Mouse (Mus musculus) hindlimb bud, embryonic 11.5 days (tissue): ENCODE results near the gene Gsto2.

ENCODE experiments used
- DNase-seq: peaks from one replicate; pipeline ENCODE4 v3.0.0-alpha.2; 2012; ENCODE audit warnings: low read depth, low spot score; ENCODE audit errors: extremely low spot score

Gsto2 gene

DNA sequence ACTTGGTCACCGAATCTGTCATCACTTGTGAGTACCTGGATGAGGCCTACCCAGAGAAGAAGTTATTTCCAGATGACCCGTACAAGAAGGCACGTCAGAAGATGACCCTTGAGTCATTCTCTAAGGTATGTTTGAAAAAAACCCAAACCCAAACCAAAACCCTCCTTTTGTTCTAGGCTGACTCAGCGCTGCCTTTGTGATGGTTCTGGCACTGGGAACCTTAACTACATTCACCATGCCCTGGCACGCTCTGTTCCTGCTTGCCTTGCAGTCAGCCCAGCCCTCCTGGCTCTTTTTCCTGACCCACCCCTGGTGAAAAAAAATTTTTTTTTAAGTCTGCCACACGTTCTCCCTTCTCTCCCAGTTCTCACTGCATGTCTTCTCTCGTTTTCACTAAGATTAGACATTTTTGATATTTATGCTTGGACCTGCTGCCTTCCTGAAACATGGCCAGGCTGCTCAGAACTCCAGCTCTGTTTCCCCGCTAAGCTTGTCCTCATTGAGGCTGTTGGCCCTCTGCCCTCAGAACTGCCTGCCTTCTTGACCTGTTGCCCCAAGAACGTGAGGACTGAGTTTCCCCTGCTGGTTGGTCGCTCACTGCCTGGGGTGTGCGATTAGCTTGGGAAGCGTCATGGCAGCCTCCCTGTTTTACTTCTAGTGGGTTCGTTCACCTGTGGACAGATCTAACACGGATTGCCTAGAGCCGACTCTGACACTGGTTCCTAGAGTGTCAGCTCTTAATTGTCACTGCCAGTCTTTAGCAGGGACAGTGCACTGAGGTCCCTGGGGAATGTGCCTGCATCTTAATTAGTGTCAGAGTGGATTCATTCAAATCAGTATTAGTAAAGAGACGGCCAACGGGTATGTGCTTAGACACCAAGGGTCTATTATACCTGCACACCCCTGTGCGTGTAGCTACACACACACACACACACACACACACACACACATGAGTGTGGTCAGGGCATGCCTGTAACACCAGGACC lies 7.1 kb upstream of the Gsto2 start:
- no peak for DNase-seq

DNA sequence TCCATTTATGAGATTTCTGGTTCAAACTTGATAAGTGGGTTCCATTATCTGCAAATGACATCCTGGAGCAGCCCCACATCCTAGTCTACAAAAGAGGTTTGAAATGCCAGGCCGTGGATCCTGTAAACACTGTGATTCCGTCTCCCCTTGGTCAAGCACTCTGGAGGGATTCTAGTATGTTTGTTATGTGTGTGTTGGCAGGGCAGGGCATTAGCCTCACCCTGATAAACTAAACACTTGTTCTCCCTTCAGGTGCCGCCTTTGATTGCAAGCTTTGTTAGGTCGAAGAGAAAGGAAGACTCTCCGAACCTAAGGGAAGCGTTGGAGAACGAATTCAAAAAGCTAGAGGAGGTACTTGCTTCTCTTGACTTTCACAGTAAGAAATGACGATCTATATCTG lies 6.2 kb upstream of the Gsto2 start:
- DNase-seq, result no peak

GRCm38 (mm10) chr19:47862581-47862980 lies 2.8 kb upstream of the Gsto2 start:
- no peak for DNase-seq

DNA sequence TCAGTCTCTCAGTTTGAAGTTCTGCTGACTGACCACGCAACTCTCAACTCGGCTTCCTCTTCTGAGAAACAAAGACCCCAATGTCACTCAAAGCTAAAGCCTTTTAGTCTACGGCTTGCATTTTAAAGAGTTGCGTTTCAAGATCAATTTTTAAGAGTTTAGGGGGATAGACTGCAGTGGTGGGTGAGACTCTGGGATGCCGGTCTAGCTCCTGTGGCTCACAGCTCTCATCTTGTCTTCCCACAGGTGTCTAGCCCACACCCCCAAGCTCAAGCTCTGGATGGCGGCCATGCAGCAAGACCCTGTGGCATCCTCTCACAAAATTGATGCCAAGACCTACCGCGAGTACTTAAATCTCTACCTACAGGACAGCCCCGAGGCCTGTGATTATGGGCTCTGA lies 1.3 kb upstream of the Gsto2 start:
- no peak for DNase-seq

DNA sequence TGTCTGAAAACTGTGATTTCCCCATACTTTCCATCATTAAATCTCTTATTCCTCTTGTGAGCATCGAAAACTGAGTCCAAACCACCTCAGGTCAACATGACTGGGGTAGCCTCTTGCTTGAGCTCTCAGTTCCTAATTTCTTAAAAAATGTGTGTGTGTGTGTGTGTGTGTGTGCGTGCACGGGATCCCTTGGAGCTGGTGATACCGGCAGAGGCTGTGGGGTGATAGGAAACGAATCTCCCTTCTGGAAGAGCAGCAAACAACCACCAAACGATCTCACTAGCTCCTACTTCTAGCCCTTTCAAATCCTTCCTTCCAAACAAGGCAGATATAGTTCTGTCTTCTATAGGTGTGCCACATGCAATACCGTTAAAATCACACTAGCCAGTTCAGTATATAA lies 613 bp upstream of the Gsto2 start:
- DNase-seq, result no peak

- DNase-seq, result no peak
Measured at GRCm38 (mm10) chr19:47867628-47868175, 2.4 kb downstream of the Gsto2 start.

DNA sequence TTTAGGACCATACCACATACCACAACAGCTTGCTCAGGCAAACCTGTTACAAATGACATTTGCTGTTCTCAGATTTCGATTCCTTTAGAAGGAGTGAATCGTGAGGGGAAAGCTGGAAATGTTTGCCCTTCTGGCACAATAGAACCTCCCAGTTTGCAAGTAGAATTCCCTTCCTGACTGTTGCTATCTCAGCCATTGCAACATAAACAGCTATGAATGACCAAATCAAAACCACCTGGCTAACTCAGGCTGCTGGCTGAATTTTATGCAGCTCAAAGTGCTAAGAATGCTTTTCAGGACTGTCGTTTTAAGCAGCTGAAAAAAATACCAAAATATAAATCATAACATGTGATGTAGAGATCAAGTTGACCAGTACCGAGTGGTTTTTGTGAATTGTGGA lies 3.6 kb downstream of the Gsto2 start:
- no peak for DNase-seq

- no peak for DNase-seq
Measured at GRCm38 (mm10) chr19:47869516-47869915, 4.2 kb downstream of the Gsto2 start.

DNA sequence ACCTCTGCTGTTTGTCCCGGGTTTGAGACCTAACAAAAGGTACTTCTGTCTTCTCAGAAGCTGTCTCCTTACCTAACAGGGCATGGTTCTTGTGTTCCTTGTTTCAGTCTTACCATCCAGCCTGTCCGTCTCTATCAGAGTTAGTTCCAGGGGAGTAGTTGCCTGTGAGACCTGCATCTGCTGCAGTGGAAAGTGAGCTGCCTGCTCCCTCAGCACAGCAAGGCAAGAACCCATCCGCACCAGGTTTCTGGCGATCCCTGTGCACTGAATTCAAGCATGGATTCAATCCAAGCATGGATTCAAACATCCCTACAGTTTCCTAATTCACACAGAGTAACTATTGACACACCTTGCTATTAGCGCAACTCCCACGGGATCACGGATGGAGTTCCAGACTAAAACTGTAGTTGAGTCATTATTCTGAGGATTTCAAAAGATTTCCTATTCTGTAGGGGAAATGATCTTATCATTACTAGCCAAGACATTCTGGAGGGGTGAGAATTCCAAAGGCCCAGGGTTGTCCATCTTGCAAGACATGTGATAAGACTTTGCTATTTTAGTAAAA lies 4.8 kb downstream of the Gsto2 start:
- no peak for DNase-seq

GRCm38 (mm10) chr19:47871515-47871914 lies 6.2 kb downstream of the Gsto2 start:
- DNase-seq, result no peak

DNA sequence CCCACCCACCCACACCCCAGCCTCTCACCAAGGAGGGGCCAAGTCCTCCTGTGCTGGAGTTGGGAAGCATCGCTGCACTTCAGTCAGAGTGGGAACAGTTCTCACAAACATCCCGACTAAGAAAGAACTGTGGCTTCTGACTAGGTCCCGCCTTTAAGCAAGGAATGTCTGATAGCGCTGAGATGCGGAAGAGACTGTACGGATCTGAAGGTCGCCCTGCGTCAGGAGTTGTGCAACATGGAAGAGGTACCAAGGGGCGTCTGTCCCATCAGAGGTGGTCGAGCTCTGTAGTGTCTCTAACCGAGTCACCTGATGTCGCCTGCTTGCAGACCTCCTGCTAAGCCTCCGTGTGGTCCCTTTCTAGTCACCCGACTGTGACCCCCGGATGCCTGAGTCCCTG lies 10.9 kb downstream of the Gsto2 start:
- no peak for DNase-seq

- DNase-seq, result no peak
Measured at GRCm38 (mm10) chr19:47881538-47881937, 16.2 kb downstream of the Gsto2 start.

GRCm38 (mm10) chr19:47882151-47882881 lies 17.0 kb downstream of the Gsto2 start:
- peak; percentile 83 for DNase-seq

DNA sequence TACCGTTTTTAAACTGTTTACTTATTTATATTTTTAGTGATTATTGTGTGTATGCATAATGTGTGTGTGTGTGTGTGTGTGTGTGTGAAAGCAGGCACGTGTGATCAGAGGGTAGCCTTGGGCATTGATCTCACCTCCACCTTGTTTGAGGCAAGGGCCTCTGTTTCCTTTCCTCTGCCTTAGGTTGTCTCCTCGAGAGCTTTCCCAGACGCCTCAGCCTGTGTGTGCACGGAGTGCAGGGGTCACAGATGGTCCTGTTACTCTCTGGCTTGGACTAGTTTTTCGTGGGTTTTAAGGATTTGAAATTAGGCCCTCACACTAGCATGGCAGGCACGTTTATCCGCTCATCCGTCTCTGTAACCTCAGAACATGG lies 17.5 kb downstream of the Gsto2 start:
- DNase-seq, result no peak

DNA sequence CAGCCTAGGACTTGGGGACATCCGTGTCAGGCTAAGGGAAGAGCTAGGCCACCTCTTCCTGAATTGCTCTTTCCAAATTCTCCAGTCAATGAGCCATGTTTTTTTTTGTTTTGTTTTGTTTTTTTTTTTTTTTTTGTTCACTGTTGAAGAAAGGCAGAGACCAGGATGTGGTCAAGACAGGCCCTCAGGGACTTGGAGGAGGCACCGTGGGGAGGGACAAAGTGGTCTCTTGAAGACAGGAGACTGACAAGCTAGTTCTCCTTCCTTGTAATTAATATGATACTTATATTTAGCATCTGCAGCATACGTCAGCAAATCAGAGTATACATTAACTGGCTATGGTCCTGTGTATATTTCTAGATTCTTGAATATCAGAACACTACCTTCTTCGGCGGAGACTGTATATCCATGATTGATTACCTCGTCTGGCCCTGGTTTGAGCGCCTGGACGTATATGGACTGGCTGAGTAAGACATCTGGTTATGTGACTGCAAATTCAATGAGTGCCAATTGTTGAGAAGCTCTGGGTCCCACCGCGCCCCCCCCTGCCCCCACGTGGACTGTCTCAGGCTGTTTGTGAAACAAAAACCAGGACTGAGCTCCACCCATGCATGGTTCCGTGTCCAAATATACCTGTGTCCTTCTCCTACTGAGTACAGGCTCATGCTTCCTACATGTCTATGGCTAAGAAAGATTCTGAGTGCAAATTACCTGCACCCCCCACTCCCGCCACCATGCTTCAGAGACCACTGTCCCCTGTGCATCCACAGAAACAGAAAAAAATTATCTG lies 19.2 kb downstream of the Gsto2 start:
- DNase-seq, result no peak

DNA sequence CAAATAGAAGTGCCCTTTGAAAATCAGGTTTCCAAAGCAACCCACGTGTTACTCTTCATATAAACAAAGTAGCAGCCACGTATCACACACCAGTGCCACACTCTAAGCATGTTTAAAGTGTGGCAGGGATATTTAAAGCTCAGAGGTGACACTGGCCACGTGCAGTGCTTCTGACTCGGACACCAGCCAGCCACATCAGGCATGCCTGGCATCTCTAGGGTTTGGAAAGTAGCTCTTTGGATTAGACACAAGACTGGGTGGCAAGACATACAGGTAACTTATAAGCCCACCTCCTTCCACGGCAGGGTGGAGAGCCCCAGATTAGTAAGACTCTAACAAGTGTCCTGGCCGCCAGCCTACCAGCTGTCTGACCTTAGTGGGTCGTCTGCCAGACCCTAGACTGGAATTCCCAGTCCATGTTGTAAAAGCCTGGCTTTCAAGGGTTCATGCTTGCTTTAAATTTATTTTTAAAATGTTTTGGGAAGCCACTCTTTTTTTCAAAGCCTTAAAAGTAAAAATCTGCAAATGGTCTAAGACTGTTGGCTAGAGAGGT lies 19.9 kb downstream of the Gsto2 start:
- no peak for DNase-seq

DNA sequence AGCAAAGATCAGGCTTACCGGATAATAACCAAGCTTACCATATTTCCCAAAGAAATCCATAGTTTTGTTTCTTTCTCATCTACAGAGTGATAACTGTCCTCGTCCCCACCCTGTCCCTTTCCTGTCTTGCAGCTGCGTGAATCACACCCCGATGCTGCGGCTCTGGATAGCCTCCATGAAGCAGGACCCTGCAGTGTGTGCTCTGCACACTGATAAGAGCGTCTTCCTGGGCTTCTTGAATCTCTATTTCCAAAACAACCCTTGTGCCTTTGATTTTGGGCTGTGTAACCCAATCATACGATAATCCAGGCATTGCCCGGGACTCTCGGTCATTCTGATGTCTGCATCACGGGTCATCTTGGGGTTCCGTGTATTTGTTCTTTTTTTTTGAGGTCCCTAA lies 20.6 kb downstream of the Gsto2 start:
- DNase-seq, result no peak

DNA sequence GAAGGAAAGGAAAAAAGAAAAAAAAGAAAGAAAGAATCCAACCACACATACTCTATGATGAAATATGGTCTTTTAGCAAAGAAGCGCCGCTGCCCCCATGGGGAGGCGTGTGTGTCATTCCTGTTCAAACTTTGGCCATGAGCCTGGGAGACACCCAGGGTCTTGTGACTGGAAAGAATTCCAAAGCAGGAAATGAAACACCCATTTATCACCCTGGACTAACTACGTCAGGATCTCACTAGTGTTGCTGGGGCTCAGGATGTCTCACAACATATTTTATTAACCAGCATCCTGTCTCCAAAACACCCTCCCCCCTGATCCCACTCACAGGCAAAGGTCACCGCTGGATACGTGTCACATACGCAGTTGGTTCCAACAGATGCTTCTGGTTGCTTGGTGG lies 21.3 kb downstream of the Gsto2 start:
- no peak for DNase-seq

- no peak for DNase-seq
Measured at GRCm38 (mm10) chr19:47887417-47887816, 22.1 kb downstream of the Gsto2 start.

DNA sequence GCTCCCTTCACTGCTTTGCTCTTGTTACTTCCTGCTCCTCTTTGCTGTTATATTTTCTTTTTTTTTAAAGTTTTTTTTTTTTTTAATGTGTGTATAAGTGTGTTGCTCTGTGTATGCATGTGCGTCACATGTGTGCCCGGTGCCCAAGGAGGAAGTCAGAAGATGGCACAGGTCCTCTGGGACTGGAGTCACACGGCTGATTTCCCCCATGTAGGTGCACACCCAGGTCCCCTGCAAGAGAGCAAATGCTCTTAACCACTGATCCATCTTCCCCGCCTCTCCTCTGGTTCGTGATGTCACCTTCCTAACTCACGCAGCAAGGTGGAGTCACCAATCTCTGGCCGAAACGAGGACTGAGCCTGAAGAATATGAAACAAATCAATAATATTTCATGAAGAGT lies 22.7 kb downstream of the Gsto2 start:
- no peak for DNase-seq
